Mouse (Mus musculus): ENCODE results near the gene Timm8b.

GRCm38 (mm10) chr9:50616161-50616560 lies 12.5 kb downstream of the Timm8b start:
- no peak for TF ChIP-seq ZC3H11A (IDR thresholded peaks at IDR 0.05; ENCODE audit: low read depth, low read length)
- TF ChIP-seq BHLHE40 (IDR thresholded peaks at IDR 0.05; ENCODE audit: low read depth, low read length) = no peak
- TF ChIP-seq USF1 (IDR thresholded peaks at IDR 0.05; ENCODE audit: low read depth, low read length) = no peak
- no peak for TF ChIP-seq CTCF (conservative IDR thresholded peaks at IDR 0.05 in 1 of 2, IDR thresholded peaks at IDR 0.05 in 1 of 2; ENCODE audit: low read depth in 2 of 2, low read length in 2 of 2)
- no peak for TF ChIP-seq MYC (IDR thresholded peaks at IDR 0.05; ENCODE audit: low read depth, low read length)
- no peak for TF ChIP-seq USF2 (conservative IDR thresholded peaks at IDR 0.05; ENCODE audit: low read depth, low read length)
- TF ChIP-seq MEF2A (IDR thresholded peaks at IDR 0.05; ENCODE audit: borderline replicate concordance, low read depth, low read length) = no peak
- no peak for TF ChIP-seq ZNF384 (IDR thresholded peaks at IDR 0.05; ENCODE audit: low read depth, low read length)
- TF ChIP-seq JUN (IDR thresholded peaks at IDR 0.05; ENCODE audit: insufficient read depth, low read depth, low read length) = no peak
- TF ChIP-seq RCOR1 (conservative IDR thresholded peaks at IDR 0.05; ENCODE audit: low read depth, low read length) = no peak
- TF ChIP-seq NRF1 (IDR thresholded peaks at IDR 0.05; ENCODE audit: low read depth, low read length) = no peak
- no peak for TF ChIP-seq POLR2A (IDR thresholded peaks at IDR 0.05; ENCODE audit: low read depth, low read length)
- no peak for TF ChIP-seq EP300 (IDR thresholded peaks at IDR 0.05; ENCODE audit: low read length)
